11 mouse cellular contexts compared by ENCODE assay signal in genomic region chr10:111694227-111695200, GRCm38 (mm10).
DNase-seq lines count a peak whose midpoint lies in the region; ATAC-seq and TF ChIP-seq lines count a peak whose summit lies in the region.
"Had no signal": no experiment of that assay in that cellular context is flagged by ENCODE, and none has a peak within 500 bp of the region (broad histone marks: within the 10 kb centered on the region; RNA-seq: fewer than 3 reads in every experiment).

No protein-coding gene starts in this region.

- peak; percentile 59; the same call in 1 of the 2 replicates for ATAC-seq in forebrain, embryonic 13.5 days
- ATAC-seq in forebrain, embryonic 11.5 days (replicated peaks; ENCODE audit: low FRiP score), result no peak
- ATAC-seq in kidney, embryonic 16.5 days (ENCODE audit: low FRiP score, low TSS enrichment), result peak; percentile 66
- ATAC-seq in stomach, postnatal 0 days (ENCODE audit: low FRiP score, low TSS enrichment), result peak; percentile 71; the same call in 1 of the 2 replicates

- H3K27me3 ChIP-seq in forebrain, embryonic 13.5 days, result no peaks in the 10 kb centered on the region
- H3K27me3 ChIP-seq in forebrain, embryonic 11.5 days (ENCODE audit: control insufficient read depth, insufficient read depth, low read length), result no peaks in the 10 kb centered on the region
- no peaks in the 10 kb centered on the region for H3K27me3 ChIP-seq in kidney, embryonic 16.5 days (ENCODE audit: insufficient read depth, low read length)
- H3K27me3 ChIP-seq in stomach, postnatal 0 days (ENCODE audit: control insufficient read depth, insufficient read depth, low read length), result no peaks in the 10 kb centered on the region

- no peak overlapping the region for H3K4me3 ChIP-seq in forebrain, embryonic 13.5 days
- no peak overlapping the region for H3K4me3 ChIP-seq in forebrain, embryonic 11.5 days (ENCODE audit: low read depth, low read length)
- no peak overlapping the region for H3K4me3 ChIP-seq in kidney, embryonic 16.5 days (ENCODE audit: low read length)
- H3K4me3 ChIP-seq in stomach, postnatal 0 days (ENCODE audit: low read depth, low read length), result no peak overlapping the region
- H3K4me3 ChIP-seq in left cerebral cortex, adult 2 months, result no peak overlapping the region

- H3K9ac ChIP-seq in forebrain, embryonic 13.5 days, result no peak overlapping the region
- no peak overlapping the region for H3K9ac ChIP-seq in forebrain, embryonic 11.5 days (ENCODE audit: low read length)
- H3K9ac ChIP-seq in kidney, embryonic 16.5 days (replicated peaks; ENCODE audit: low read length), result no peak overlapping the region
- no peak overlapping the region for H3K9ac ChIP-seq in stomach, postnatal 0 days (ENCODE audit: low read length)
- H3K9ac ChIP-seq: liver, embryonic 14.5 days had no signal

- 79% methylated on average over 6 of the region's 6 CpGs for WGBS in forebrain, embryonic 13.5 days
- 82% methylated on average over 6 of the region's 6 CpGs for WGBS in forebrain, embryonic 11.5 days
- 24% methylated on average over 6 of the region's 6 CpGs for WGBS in kidney, embryonic 16.5 days
- 35% methylated on average over 6 of the region's 6 CpGs for WGBS in stomach, postnatal 0 days

- no peaks in the 10 kb centered on the region for H3K36me3 ChIP-seq in forebrain, embryonic 13.5 days (ENCODE audit: poor library complexity, severe bottlenecking)
- no peaks in the 10 kb centered on the region for H3K36me3 ChIP-seq in forebrain, embryonic 11.5 days (ENCODE audit: control insufficient read depth, insufficient read depth, low read length)
- no peaks in the 10 kb centered on the region for H3K36me3 ChIP-seq in kidney, embryonic 16.5 days (ENCODE audit: insufficient read depth, low read length)
- no peaks in the 10 kb centered on the region for H3K36me3 ChIP-seq in stomach, postnatal 0 days (ENCODE audit: control insufficient read depth, insufficient read depth, low read length)

- 0 out of 2 replicates have a peak overlapping the region, but pooled peaks have one; percentile 10 for H3K27ac ChIP-seq in forebrain, embryonic 13.5 days
- H3K27ac ChIP-seq in forebrain, embryonic 11.5 days (ENCODE audit: low read depth, low read length), result no peak overlapping the region
- H3K27ac ChIP-seq in kidney, embryonic 16.5 days (ENCODE audit: low read length), result peak overlapping the region; percentile 56; the same call in 1 of the 2 replicates
- 0 out of 2 replicates have a peak overlapping the region, but pooled peaks have one; percentile 25 for H3K27ac ChIP-seq in stomach, postnatal 0 days (replicated peaks)
- no peak overlapping the region for H3K27ac ChIP-seq in left cerebral cortex, adult 2 months
- H3K27ac ChIP-seq: liver, embryonic 14.5 days had no signal

- no peak for TF ChIP-seq CTCF in stomach, postnatal 0 days (IDR thresholded peaks at IDR 0.05; ENCODE audit: low read depth)
- TF ChIP-seq CTCF in left cerebral cortex, adult 2 months (IDR thresholded peaks at IDR 0.05), result no peak

- intact Hi-C loops in left cerebral cortex, adult 2 months (cut with DNase I), result no loop called here

- H3K4me1 ChIP-seq in forebrain, embryonic 13.5 days, result 0 out of 2 replicates have a peak, but pooled peaks cover 6% of the 10 kb centered on the region
- no peaks in the 10 kb centered on the region for H3K4me1 ChIP-seq in forebrain, embryonic 11.5 days (replicated peaks; ENCODE audit: control insufficient read depth, insufficient read depth, low read length)
- peaks cover 53% of the 10 kb centered on the region for H3K4me1 ChIP-seq in kidney, embryonic 16.5 days (ENCODE audit: insufficient read depth, low read length)
- peaks cover 8% of the 10 kb centered on the region for H3K4me1 ChIP-seq in stomach, postnatal 0 days (replicated peaks; ENCODE audit: control insufficient read depth, insufficient read depth)

- no peak for DNase-seq in forebrain, embryonic 11.5 days (ENCODE audit: low spot score)
- DNase-seq in ovary, postnatal 36 days (ENCODE audit: low spot score), result peak; percentile 25
- no peak for DNase-seq in ovary, adult 18-20 months (ENCODE audit: low spot score)
- DNase-seq in stomach, postnatal 0 days (ENCODE audit: low spot score), result no peak
- no peak for DNase-seq in layer of hippocampus, adult 18-20 months (ENCODE audit: low spot score in 2 of 2)
- DNase-seq in left cerebral cortex, adult 2 months (ENCODE audit: extremely low spot score in 1 of 2, low spot score in 2 of 2), result no peak
- DNase-seq: heart, postnatal 14 days; thymus, postnatal 25 days had no signal

- no peak for TF ChIP-seq EP300 in stomach, postnatal 0 days (optimal IDR thresholded peaks at IDR 0.05)

- H3K4me2 ChIP-seq in forebrain, embryonic 13.5 days, result no peak overlapping the region
- no peak overlapping the region for H3K4me2 ChIP-seq in forebrain, embryonic 11.5 days (ENCODE audit: low read depth, low read length, severe bottlenecking)
- H3K4me2 ChIP-seq in kidney, embryonic 16.5 days (replicated peaks; ENCODE audit: low read depth, low read length), result no peak overlapping the region
- no peak overlapping the region for H3K4me2 ChIP-seq in stomach, postnatal 0 days (replicated peaks; ENCODE audit: low read depth)

- H3K9me3 ChIP-seq in forebrain, embryonic 13.5 days (replicated peaks), result no peaks in the 10 kb centered on the region
- H3K9me3 ChIP-seq in forebrain, embryonic 11.5 days (ENCODE audit: control insufficient read depth, low read length), result no peaks in the 10 kb centered on the region
- no peaks in the 10 kb centered on the region for H3K9me3 ChIP-seq in kidney, embryonic 16.5 days (ENCODE audit: low read length)
- no peaks in the 10 kb centered on the region for H3K9me3 ChIP-seq in stomach, postnatal 0 days (ENCODE audit: control insufficient read depth, low read length)

Comparison
In these comparisons a context has a peak if more than half of its experiments do, and no peak if none do; other contexts are left out.
1. H3K27ac ChIP-seq: peak in forebrain, embryonic 13.5 days (single experiment), kidney, embryonic 16.5 days (single experiment) and stomach, postnatal 0 days (single experiment); none in forebrain, embryonic 11.5 days (single experiment) and left cerebral cortex, adult 2 months (single experiment).